Mouse (Mus musculus): ENCODE data around the gene Baiap2. TPM values are rescaled to one million over a fixed set of nuclear protein-coding genes. Genes with fewer than 3 reads are reported as not detected.

The Baiap2 gene
- polyA plus RNA-seq, 1 experiment from 2014 or later, result 20.1 TPM

DNA sequence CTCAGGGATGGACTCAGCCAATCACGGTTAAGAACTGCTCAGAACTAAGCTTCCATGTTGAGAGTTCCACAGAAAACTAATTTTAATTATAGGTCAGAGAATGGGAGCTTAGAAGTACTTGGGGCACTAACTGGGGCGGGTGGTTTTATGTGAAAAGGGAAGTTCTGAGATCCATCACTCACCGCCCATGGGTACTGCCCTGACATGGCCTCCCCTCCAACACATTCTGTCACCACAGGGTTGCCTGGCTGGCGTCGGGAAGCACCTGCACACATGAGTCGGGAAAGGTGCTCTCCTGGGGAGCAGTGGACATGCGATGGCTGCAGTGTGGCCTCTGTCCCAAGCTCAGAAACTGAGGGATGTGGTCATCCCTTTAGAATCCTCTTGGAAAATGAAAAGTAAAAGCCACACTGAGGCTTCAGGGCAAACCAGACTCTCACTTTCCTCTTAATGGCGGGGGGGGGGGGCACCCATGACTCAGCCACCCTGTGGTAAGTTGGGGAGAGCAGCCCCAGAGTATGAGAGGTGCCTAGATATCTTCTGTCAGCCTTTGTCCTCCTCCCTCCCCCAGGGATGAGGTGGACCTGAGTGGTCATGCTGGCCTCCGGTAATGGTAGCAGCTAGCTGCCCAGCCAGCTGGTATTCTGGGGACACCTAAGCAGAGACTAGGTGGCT, 44.3 kb downstream of the Baiap2 start:
- Histone ChIP-seq H3K27ac (replicated peaks) (no peak overlapping the region), H3K4me3 (no peak overlapping the region), H3K9me3 (no peaks in the 10 kb centered on the region), H3K9ac (no peak overlapping the region), H3K27me3 (no peaks in the 10 kb centered on the region), H3K4me2 (no peak overlapping the region), H3K4me1 (replicated peaks) (peaks cover 38% of the 10 kb centered on the region), H3K36me3 (no peaks in the 10 kb centered on the region)
- no peak for ATAC-seq (ENCODE audit: low FRiP score, low read depth)
- 87% methylated on average over 9 of the region's 9 CpGs for WGBS

GRCm38 (mm10) chr11:119987876-119988275, 45.3 kb downstream of the Baiap2 start:
- no peaks in the 10 kb centered on the region for H3K9me3 ChIP-seq
- H3K9ac ChIP-seq, result no peak overlapping the region
- peaks cover 38% of the 10 kb centered on the region for H3K4me1 ChIP-seq (replicated peaks)
- H3K27ac ChIP-seq (replicated peaks), result no peak overlapping the region
- ATAC-seq (ENCODE audit: low FRiP score, low read depth), result no peak
- no peak overlapping the region for H3K4me2 ChIP-seq
- H3K27me3 ChIP-seq, result no peaks in the 10 kb centered on the region
- H3K4me3 ChIP-seq, result no peak overlapping the region
- no peaks in the 10 kb centered on the region for H3K36me3 ChIP-seq
- 84% methylated on average over 7 of the region's 7 CpGs for WGBS

DNA sequence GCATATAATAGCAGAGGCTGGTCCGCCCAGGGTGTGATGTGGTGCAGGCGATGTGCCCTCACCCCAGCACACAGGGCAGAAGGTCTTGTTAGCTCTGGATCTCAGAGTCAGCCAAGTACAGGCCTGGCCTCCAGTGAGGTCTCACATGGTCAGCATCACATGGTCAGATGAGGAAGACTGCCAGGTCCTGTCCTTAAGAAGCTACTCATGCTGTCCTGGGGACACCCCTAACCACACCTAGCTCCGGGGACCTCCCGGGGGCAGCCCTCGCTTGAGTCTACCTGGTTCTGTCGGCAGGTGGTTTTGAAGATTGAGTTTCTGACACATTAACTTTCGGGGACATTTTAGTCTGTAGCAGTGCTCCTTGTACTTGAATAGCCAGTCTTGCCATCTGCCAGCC, 45.8 kb downstream of the Baiap2 start:
- Histone ChIP-seq H3K4me2 (no peak overlapping the region), H3K9ac (no peak overlapping the region), H3K27ac (replicated peaks) (peak overlapping the region; percentile 58), H3K27me3 (no peaks in the 10 kb centered on the region), H3K9me3 (no peaks in the 10 kb centered on the region), H3K4me1 (replicated peaks) (peaks cover 37% of the 10 kb centered on the region), H3K36me3 (no peaks in the 10 kb centered on the region), H3K4me3 (no peak overlapping the region)
- 86% methylated on average over 7 of the region's 7 CpGs for WGBS
- no peak for ATAC-seq (ENCODE audit: low FRiP score, low read depth)

DNA sequence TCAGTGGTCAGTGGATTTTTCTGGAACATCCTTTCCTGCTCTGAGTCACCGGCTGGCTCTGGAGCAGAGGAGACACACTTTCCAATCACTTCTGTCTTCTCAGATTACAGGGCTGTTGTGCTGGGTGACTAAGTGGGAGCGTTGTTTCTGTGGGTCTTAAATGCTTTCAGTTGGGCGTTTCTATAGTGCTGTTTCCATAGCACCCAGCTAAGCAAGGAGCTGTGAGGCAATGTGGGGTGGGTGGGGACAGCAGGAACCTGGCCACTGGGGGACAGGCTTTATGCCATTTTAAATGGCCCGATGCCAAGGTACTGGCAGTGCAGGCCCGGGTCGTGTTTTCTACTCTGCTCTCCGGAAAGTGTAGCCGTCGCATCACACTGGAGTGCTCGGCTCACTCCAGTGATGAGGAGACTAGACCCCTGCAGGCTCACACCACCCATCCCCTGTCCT, 46.6 kb downstream of the Baiap2 start:
- ATAC-seq (ENCODE audit: low FRiP score, low read depth), result 0 out of 2 replicates have a peak, but pooled peaks have one; percentile 37
- Histone ChIP-seq H3K27me3 (no peaks in the 10 kb centered on the region), H3K4me2 (no peak overlapping the region), H3K4me3 (no peak overlapping the region), H3K9me3 (no peaks in the 10 kb centered on the region), H3K27ac (replicated peaks) (peak overlapping the region; percentile 58), H3K4me1 (replicated peaks) (peaks cover 32% of the 10 kb centered on the region), H3K9ac (no peak overlapping the region), H3K36me3 (no peaks in the 10 kb centered on the region)
- 13% methylated on average over 10 of the region's 10 CpGs for WGBS

DNA sequence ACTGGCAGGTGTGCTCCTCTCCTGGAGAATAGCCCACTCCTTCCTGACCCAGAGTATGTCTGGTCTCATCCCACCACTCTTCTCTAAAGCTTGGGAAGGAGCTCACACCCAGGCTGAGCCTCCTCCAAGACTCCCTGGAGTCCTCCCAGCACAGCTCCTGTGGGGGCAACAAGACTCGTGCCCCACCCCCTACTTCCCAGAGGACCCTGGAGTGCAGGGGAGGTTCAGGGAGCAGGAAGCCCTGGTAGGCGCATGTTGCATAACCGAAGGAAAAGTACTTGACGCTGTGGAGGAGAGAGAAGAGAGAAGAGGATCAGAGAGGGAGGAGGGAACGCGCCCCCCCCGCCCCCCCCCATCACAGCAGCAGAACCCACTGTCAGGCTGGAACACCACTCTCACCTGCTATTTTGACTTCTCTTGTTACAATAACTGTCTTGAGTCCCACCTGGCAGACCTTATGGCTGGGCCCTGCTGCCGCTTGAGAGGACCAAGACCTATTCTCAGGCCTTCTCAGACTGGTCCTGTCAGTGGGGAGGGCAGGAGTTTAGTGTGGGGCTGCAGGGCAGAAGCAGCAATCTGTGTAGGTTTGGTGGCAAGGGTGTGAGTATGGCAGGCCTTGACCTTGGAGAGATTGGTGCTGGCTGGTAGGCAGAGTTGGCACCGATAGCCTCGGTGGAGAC, 48.2 kb downstream of the Baiap2 start:
- H3K4me3 ChIP-seq, result no peak overlapping the region
- peak; percentile 33; the same call in 1 of the 2 replicates for ATAC-seq (ENCODE audit: low FRiP score, low read depth)
- H3K9me3 ChIP-seq, result no peaks in the 10 kb centered on the region
- peaks cover 32% of the 10 kb centered on the region for H3K4me1 ChIP-seq (replicated peaks)
- WGBS, result 48% methylated on average over 10 of the region's 10 CpGs
- H3K9ac ChIP-seq, result no peak overlapping the region
- no peaks in the 10 kb centered on the region for H3K27me3 ChIP-seq
- no peak overlapping the region for H3K27ac ChIP-seq (replicated peaks)
- H3K4me2 ChIP-seq, result peak overlapping the region; percentile 22; the same call in 1 of the 2 replicates
- H3K36me3 ChIP-seq, result no peaks in the 10 kb centered on the region

GRCm38 (mm10) chr11:119991338-119991678, 48.7 kb downstream of the Baiap2 start:
- Histone ChIP-seq H3K27me3 (no peaks in the 10 kb centered on the region), H3K4me2 (peak overlapping the region; percentile 22; the same call in 1 of the 2 replicates), H3K27ac (replicated peaks) (no peak overlapping the region), H3K4me3 (no peak overlapping the region), H3K4me1 (replicated peaks) (peaks cover 32% of the 10 kb centered on the region), H3K9ac (no peak overlapping the region), H3K9me3 (no peaks in the 10 kb centered on the region), H3K36me3 (no peaks in the 10 kb centered on the region)
- peak; percentile 76 for ATAC-seq (ENCODE audit: low FRiP score, low read depth)
- WGBS, result 11% methylated on average over 10 of the region's 10 CpGs

GRCm38 (mm10) chr11:119997351-119997750, 54.8 kb downstream of the Baiap2 start:
- no peak overlapping the region for H3K4me3 ChIP-seq
- H3K27ac ChIP-seq (replicated peaks), result no peak overlapping the region
- WGBS, result 73% methylated on average over 16 of the region's 16 CpGs

GRCm38 (mm10) chr11:120002041-120002440, 59.5 kb downstream of the Baiap2 start:
- no peak overlapping the region for H3K9ac ChIP-seq
- no peak overlapping the region for H3K4me2 ChIP-seq
- H3K4me1 ChIP-seq (replicated peaks), result no peaks in the 10 kb centered on the region
- no peak overlapping the region for H3K27ac ChIP-seq (replicated peaks)
- H3K4me3 ChIP-seq, result no peak overlapping the region
- H3K9me3 ChIP-seq, result no peaks in the 10 kb centered on the region
- 72% methylated on average over 5 of the region's 5 CpGs for WGBS
- H3K36me3 ChIP-seq, result no peaks in the 10 kb centered on the region
- ATAC-seq (ENCODE audit: low FRiP score, low read depth), result no peak
- H3K27me3 ChIP-seq, result no peaks in the 10 kb centered on the region

More at GRCm38 (mm10) chr11:119997351-119997750, 54.8 kb downstream of the Baiap2 start:
- H3K9ac ChIP-seq, result no peak overlapping the region
- no peak overlapping the region for H3K4me2 ChIP-seq
- H3K9me3 ChIP-seq, result no peaks in the 10 kb centered on the region
- ATAC-seq (ENCODE audit: low FRiP score, low read depth), result no peak
- H3K27me3 ChIP-seq, result no peaks in the 10 kb centered on the region
- no peaks in the 10 kb centered on the region for H3K36me3 ChIP-seq
- no peaks in the 10 kb centered on the region for H3K4me1 ChIP-seq (replicated peaks)

- Histone ChIP-seq H3K4me1 (replicated peaks) (no peaks in the 10 kb centered on the region), H3K4me3 (no peak overlapping the region), H3K9me3 (no peaks in the 10 kb centered on the region), H3K36me3 (0 out of 2 replicates have a peak, but pooled peaks cover under 1% of the 10 kb centered on the region), H3K4me2 (no peak overlapping the region), H3K27me3 (no peaks in the 10 kb centered on the region), H3K9ac (no peak overlapping the region), H3K27ac (replicated peaks) (no peak overlapping the region)
- ATAC-seq (ENCODE audit: low FRiP score, low read depth), result no peak
- WGBS, result 94% methylated on average over 7 of the region's 7 CpGs
Observed at GRCm38 (mm10) chr11:120002634-120003220, 60.2 kb downstream of the Baiap2 start.

GRCm38 (mm10) chr11:120005434-120006317, 63.1 kb downstream of the Baiap2 start:
- Histone ChIP-seq H3K4me3 (no peak overlapping the region), H3K4me1 (replicated peaks) (no peaks in the 10 kb centered on the region), H3K36me3 (peaks cover 20% of the 10 kb centered on the region; the same call in 1 of the 2 replicates), H3K27ac (replicated peaks) (no peak overlapping the region), H3K27me3 (no peaks in the 10 kb centered on the region), H3K9me3 (no peaks in the 10 kb centered on the region), H3K4me2 (no peak overlapping the region), H3K9ac (no peak overlapping the region)
- ATAC-seq (ENCODE audit: low FRiP score, low read depth), result no peak
- WGBS, result 91% methylated on average over 18 of the region's 18 CpGs

DNA sequence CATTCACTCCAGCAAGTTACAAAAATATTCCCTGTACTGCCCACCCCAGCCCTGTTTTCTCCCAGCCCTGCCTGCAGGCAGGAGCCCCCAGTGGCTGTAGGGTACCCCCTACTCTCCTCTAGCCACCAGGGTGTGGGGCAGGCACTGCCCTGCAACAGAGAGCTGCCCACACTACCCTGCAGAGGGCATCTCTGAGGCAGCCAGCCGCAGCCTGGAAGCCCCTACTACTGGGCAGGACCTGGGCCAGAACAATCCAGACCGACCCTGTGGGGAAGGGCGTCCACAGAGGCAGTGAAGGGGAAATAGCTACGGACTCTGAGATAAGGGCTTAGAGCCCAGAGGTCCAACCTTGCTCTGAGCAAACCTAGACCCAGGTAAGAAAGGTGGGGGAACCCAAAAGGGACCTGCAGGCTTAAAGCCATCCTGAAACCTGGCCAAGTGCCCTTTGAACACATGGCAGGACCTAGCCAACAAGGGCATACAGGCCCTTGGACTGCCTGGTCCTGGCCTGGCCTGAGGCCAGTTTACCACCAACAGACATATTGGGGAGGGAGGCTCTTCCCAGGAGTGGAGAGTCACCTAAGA, 65.0 kb downstream of the Baiap2 start:
- peaks cover 22% of the 10 kb centered on the region; the same call in 1 of the 2 replicates for H3K36me3 ChIP-seq

More for the DNA sequence above, 65.0 kb downstream of the Baiap2 start:
- WGBS, result 74% methylated on average over 4 of the region's 4 CpGs
- ATAC-seq (ENCODE audit: low FRiP score, low read depth), result 0 out of 2 replicates have a peak, but pooled peaks have one; percentile 6
- H3K9me3 ChIP-seq, result no peaks in the 10 kb centered on the region
- H3K9ac ChIP-seq, result no peak overlapping the region
- no peak overlapping the region for H3K27ac ChIP-seq (replicated peaks)
- no peak overlapping the region for H3K4me2 ChIP-seq
- H3K4me1 ChIP-seq (replicated peaks), result 0 out of 2 replicates have a peak, but pooled peaks cover 12% of the 10 kb centered on the region
- H3K4me3 ChIP-seq, result no peak overlapping the region
- H3K27me3 ChIP-seq, result no peaks in the 10 kb centered on the region
